Mouse (Mus musculus) hindbrain, postnatal 0 days (tissue): ENCODE measurements around the gene Snupn. TPM values are rescaled to one million over a fixed set of nuclear protein-coding genes. Genes with fewer than 3 reads are reported as not detected.
A peak's percentile ranks its signal among the peaks of the same experiment; 100 is the strongest.

Source experiments
- ATAC-seq: fragments of 200-750 bp; cut with Nextera tagmentation; 2 replicates; pipeline ENCODE4 v1.8.0; 2017; ENCODE audit warnings: mild to moderate bottlenecking, moderate TSS enrichment, moderate library complexity
- DNase-seq: peaks from one replicate; pipeline ENCODE4 v3.0.0-alpha.2; 2015; ENCODE audit warnings: low spot score
- H3K27ac ChIP-seq: fragments of 300-500 bp; sonication (generic); 2 replicates; pipeline ENCODE4 v1.5.1; 2014; ENCODE audit warnings: mild to moderate bottlenecking
- H3K27me3 ChIP-seq: fragments of 300-500 bp; sonication (generic); 2 replicates; pipeline ENCODE4 v1.6.1; 2014; ENCODE audit warnings: low read length, mixed read lengths; ENCODE audit not compliant: insufficient read depth
- H3K36me3 ChIP-seq: fragments of 300-500 bp; sonication (generic); 2 replicates; pipeline ENCODE4 v1.6.1; 2014; ENCODE audit warnings: low read length, mixed read lengths; ENCODE audit not compliant: insufficient read depth
- H3K4me1 ChIP-seq: fragments of 300-500 bp; sonication (generic); 2 replicates; pipeline ENCODE4 v1.6.1; 2014; ENCODE audit warnings: antibody characterized with exemption, low read length, mixed read lengths; ENCODE audit not compliant: insufficient read depth
- H3K4me2 ChIP-seq: fragments of 300-500 bp; sonication (generic); 2 replicates; pipeline ENCODE4 v1.6.1; 2014; ENCODE audit warnings: low read depth, mild to moderate bottlenecking, low read length, moderate library complexity, mixed read lengths
- H3K4me3 ChIP-seq: fragments of 300-500 bp; sonication (generic); 2 replicates; pipeline ENCODE4 v1.5.1; 2014; ENCODE audit warnings: low read length
- H3K9ac ChIP-seq: fragments of 300-500 bp; sonication (generic); replicated peaks from 2 replicates; pipeline ENCODE4 v1.6.1; 2014; ENCODE audit warnings: mild to moderate bottlenecking, low read length, moderate library complexity, mixed read lengths
- H3K9me3 ChIP-seq: fragments of 300-500 bp; sonication (generic); 2 replicates; pipeline ENCODE4 v1.6.1; 2016; ENCODE audit warnings: low read length, mixed read lengths
- CTCF ChIP-seq: IDR thresholded peaks from 2 replicates; pipeline ENCODE4 v1.5.1; 2016; ENCODE audit warnings: antibody characterized with exemption, control low read depth, low read depth
- WGBS: fragments of 180-500 bp; shearing (Covaris S2); extraction: QIAGEN DNeasy Blood & Tissue Kit; methylation state at CpG from one replicate; pipeline ENCODE4 v1.1.7; 2014; 5-methylcytosine and 5-hydroxymethylcytosine counted together
- polyA plus RNA-seq: library from polyadenylated mRNA; unstranded; fragments of >200 nt; fragmentation: Nextera tagmentation; extraction: Ambion mirVana; gene quantifications from 2 replicates; pipeline ENCODE4 v1.2.1, GENCODE M21; 2015
- total RNA-seq: library from RNA; depleted of rRNA; stranded (reverse); fragments of >200 nt; gene quantifications from 2 replicates; pipeline ENCODE4 v1.2.3, GENCODE M21; 2014

The Snupn gene
- total and polyA plus RNA-seq, 2 experiments from 2014 or later = 17.6 to 22.6 TPM

GRCm38 (mm10) chr9:56924651-56925027 lies 26.0 kb upstream of the Snupn start:
- no peak for TF ChIP-seq CTCF
- H3K4me3 ChIP-seq = peak overlapping the region; percentile 11; the same call in 1 of the 2 replicates
- no peaks in the 10 kb centered on the region for H3K36me3 ChIP-seq
- H3K4me2 ChIP-seq = peak overlapping the region; percentile 85
- peak overlapping the region; percentile 24; the same call in 1 of the 2 replicates for H3K9ac ChIP-seq
- DNase-seq (peak; percentile 59), ATAC-seq (peak; percentile 81)
- peak overlapping the region; percentile 15; the same call in 1 of the 2 replicates for H3K27ac ChIP-seq
- no peaks in the 10 kb centered on the region; the same call in none of the 2 replicates for H3K4me1 ChIP-seq
- WGBS = 10% methylated on average over 7 of the region's 7 CpGs
- H3K27me3 ChIP-seq = no peaks in the 10 kb centered on the region
- H3K9me3 ChIP-seq = no peaks in the 10 kb centered on the region

DNA sequence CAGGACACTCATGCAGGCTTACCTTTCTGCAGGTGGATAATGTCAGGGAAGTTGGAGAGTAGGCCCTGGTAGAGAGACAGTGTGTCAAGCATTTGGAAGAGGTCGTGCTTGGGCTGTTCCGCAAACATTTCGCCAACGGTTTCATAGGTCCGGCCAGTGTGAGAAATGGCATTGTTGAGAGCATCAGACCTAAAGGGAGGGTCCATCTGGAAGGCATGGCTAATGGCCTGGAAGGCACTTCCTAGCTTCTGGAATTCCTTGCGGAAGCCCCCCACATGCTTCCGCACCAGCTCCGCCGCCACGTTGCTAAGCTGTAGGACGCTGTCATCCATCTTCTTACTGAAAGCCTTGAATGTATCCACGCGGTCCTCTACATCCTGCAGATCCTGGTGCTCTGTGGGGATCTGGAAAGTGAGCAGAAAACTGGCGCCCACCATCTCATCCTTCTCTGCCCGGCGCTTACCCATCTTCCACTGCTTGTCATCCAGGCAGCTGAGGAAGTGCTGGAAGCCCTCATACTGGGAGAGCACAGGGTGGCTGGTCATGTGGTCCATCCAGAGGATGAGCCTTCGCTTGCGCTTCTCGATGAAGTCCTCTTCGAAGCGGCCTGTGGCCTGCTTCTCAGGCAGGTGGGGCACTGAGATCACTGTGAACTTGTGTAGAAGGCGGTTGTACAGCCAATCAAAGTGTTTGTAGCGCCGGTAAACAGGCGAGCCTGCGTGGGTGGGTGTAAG lies 25.2 kb upstream of the Snupn start:
- 80% methylated on average over 26 of the region's 26 CpGs for WGBS
- no peak for ATAC-seq
- Histone ChIP-seq H3K27me3 (no peaks in the 10 kb centered on the region), H3K9me3 (no peaks in the 10 kb centered on the region), H3K27ac (no peak overlapping the region), H3K4me1 (no peaks in the 10 kb centered on the region; the same call in none of the 2 replicates), H3K9ac (no peak overlapping the region), H3K36me3 (no peaks in the 10 kb centered on the region), H3K4me3 (no peak overlapping the region), H3K4me2 (peak overlapping the region; percentile 85)
- no peak for TF ChIP-seq CTCF
- DNase-seq = no peak

- H3K4me1 ChIP-seq = no peaks in the 10 kb centered on the region; the same call in none of the 2 replicates
- TF ChIP-seq CTCF = no peak
- H3K4me3 ChIP-seq = no peak overlapping the region
- no peak overlapping the region for H3K27ac ChIP-seq
- no peaks in the 10 kb centered on the region for H3K36me3 ChIP-seq
- H3K9ac ChIP-seq = no peak overlapping the region
- no peak for ATAC-seq
- H3K4me2 ChIP-seq = peak overlapping the region; percentile 85; the same call in 1 of the 2 replicates
- DNase-seq = no peak
- WGBS = 96% methylated on average over 10 of the region's 10 CpGs
- H3K9me3 ChIP-seq = no peaks in the 10 kb centered on the region
- H3K27me3 ChIP-seq = no peaks in the 10 kb centered on the region
Observed at GRCm38 (mm10) chr9:56926025-56926360, 24.7 kb upstream of the Snupn start.

GRCm38 (mm10) chr9:56926387-56926786 lies 24.3 kb upstream of the Snupn start:
- Histone ChIP-seq H3K27me3 (no peaks in the 10 kb centered on the region), H3K4me3 (no peak overlapping the region), H3K27ac (peak overlapping the region; percentile 82; the same call in 1 of the 2 replicates), H3K9ac (no peak overlapping the region), H3K36me3 (no peaks in the 10 kb centered on the region), H3K4me2 (peak overlapping the region; percentile 85), H3K9me3 (no peaks in the 10 kb centered on the region), H3K4me1 (no peaks in the 10 kb centered on the region; the same call in none of the 2 replicates)
- DNase-seq = no peak
- 79% methylated on average over 10 of the region's 10 CpGs for WGBS
- no peak for TF ChIP-seq CTCF
- no peak for ATAC-seq

GRCm38 (mm10) chr9:56927191-56928012 lies 23.3 kb upstream of the Snupn start:
- Histone ChIP-seq H3K4me2 (peak overlapping the region; percentile 85), H3K9me3 (no peaks in the 10 kb centered on the region), H3K27ac (peak overlapping the region; percentile 82), H3K4me3 (peak overlapping the region; percentile 59), H3K27me3 (no peaks in the 10 kb centered on the region), H3K36me3 (no peaks in the 10 kb centered on the region), H3K9ac (peak overlapping the region; percentile 52), H3K4me1 (no peaks in the 10 kb centered on the region; the same call in none of the 2 replicates)
- peak; percentile 28; the same call in 1 of the 2 replicates for ATAC-seq
- DNase-seq = peak; percentile 30
- 2% methylated on average over 35 of the region's 35 CpGs for WGBS
- no peak for TF ChIP-seq CTCF

GRCm38 (mm10) chr9:56928041-56928811 lies 22.5 kb upstream of the Snupn start, which contains the start of gene Snx33:
Gene Snx33, minus strand, starts transcription at chr9:56928371.
- Histone ChIP-seq H3K27me3 (no peaks in the 10 kb centered on the region), H3K4me3 (peak within 1 kb of the TSS; percentile 59), H3K4me2 (peak within 1 kb of the TSS; percentile 85), H3K9ac (peak within 1 kb of the TSS; percentile 52), H3K4me1 (no peaks in the 10 kb centered on the region; the same call in none of the 2 replicates), H3K9me3 (no peaks in the 10 kb centered on the region), H3K36me3 (no peaks in the 10 kb centered on the region), H3K27ac (peak within 1 kb of the TSS; percentile 82)
- ATAC-seq (peak; percentile 78), DNase-seq (peak; percentile 90)
- TF ChIP-seq CTCF = peak; percentile 73
- WGBS = under 1% methylated on average over 49 of the region's 50 CpGs
